Mouse (Mus musculus): ENCODE data around the gene Pde6d.

Gene Pde6d

DNA sequence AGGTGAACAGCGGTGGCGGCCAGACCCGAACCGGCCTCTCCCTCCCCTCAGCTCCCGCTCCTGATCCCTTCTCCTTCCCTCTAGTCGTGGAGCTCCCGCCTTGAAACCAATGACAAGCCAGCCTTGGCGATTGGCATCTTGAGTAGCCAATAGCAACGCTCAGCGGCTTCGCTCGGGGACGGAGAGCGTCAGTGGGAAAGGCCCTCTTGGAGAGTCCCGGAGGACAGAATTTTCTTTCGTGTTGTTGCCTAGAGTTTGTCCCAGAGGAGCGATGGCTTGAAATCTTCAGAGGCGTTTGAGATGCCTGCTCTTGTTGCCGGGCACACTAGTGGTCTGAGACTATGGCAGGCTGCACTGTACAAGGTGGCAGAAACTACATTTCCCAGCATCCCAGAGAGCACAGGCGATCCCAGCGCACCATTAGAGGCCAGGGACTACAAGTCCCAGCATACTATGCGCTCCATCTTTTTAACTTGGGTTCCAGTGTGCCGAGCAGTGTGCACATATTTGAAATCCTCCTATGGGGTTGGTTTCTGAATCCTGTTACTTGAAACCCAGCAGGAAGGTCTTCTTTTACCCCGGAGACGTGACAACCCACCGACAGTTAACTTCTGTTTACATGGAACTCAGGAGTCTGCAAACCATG lies at the start of gene Pde6d, which contains the start of gene Cops7b:
TSS of gene Pde6d (minus strand) at position 179 of the 646 bp plus-strand sequence.
TSS of gene Cops7b (plus strand) at position 454 of the 646 bp plus-strand sequence.
- in situ Hi-C loops (cut with MboI, MseI) = loop anchor here (5.0 kb wide), 1 partner anchor 40 kb away; no protein-coding TSS in a partner anchor

DNA sequence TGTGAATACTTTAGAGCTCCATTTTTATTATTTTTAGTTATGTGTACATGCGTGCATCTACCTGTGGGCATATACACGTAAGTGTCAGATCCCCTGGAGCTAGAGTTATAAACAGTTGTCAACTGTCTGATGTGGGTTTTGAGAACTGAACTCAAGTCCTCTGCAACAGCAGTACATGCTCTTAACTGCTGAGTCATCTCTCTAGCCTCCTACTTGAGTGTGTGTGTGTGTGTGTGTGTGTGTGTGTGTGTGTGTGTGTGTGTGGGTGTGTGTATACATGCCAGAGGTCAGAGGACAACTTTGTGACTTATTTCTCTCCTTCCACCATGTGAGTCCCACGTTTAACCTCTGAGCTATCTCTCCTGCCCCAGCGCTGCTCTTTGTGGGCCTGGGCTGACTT lies 48.1 kb upstream of the Pde6d start:
- in situ Hi-C loops (cut with MboI, MseI) = no loop called here

DNA sequence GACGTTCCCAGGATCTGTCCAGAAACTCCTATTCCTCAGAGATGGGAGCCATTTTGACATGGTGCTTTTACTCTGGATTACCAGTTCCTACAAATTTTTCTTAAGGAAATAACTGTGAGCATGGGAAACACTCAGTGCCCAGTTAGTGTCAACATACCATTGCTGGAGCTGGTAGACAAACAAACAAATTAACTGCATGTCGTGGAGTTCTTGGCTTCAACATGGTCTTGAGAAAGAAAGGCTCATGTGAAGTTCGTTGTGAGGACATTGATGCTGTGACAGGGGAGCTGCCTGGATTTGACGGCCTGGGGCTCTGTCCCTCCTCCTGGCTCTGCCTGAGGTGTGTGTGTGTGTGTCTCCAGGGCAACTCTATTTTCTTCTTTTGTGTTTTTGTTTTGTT lies 47.5 kb upstream of the Pde6d start:
- in situ Hi-C loops (cut with MboI, MseI) = no loop called here

DNA sequence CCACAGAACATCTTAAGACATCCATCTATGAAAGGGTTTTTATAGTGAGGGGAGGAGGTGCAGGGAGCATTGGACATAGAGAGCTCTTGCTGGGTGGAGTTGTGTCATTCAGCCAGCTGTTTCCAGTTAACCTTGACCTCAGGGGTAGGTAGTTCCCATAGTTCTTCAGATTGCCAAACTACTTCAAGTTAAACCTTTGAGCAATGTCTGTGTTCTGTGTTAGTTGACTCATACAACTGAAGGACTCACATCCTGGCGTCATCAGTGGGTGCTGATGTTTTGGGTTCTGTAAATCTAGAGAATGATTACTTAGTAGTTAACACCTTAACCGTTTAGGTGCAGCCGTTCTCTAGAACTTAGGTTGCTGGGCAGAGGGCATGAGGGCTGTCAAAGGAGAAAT lies 45.8 kb upstream of the Pde6d start:
- in situ Hi-C loops (cut with MboI, MseI) = no loop called here

DNA sequence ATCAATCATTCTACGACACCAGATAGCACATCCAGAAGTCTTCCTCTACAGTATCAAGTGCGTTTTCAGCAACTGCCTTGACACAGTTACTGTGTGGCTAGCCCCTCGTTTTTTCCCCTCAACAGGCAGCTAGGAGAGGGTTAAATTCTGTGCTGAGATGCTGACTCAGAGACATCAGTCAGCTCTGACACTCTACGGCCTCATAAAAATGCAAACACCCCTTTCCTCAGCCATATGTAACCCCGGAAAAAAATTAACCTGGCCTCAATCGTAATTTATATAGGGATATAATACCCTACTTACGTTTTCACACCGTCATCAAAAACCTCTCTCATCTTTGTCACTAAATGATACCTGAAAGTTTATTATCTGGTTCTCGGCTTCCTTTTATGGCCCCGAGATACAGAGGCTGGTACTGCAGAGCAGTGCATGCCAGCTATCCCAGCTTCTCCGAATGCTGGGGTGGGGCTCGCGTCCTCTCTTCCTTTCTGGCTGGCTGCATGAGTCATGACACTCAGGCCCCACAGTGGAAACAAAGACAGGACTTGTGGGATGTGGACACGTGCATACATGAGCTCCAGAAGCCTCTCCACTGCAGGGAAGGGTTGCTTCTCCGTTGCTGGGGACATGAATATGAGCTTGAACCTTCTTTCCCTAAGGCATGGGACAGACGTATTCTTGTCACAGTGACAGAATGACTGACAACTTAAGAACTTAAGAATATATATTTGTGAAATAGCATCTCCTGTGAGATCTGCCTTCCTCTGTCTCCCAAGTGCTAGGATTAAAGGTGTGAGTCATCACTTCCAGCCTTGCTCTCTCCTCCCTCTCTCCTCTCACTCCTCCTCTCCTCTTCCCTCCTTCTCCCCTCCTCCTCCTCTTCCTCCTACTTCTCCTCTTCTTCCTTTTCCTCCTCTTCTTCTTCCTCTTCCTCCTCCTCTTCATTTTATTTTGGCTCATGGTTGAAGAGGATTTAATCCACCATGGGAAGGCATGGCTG lies 40.9 kb upstream of the Pde6d start:
- in situ Hi-C loops (cut with MboI, MseI) = no loop called here

DNA sequence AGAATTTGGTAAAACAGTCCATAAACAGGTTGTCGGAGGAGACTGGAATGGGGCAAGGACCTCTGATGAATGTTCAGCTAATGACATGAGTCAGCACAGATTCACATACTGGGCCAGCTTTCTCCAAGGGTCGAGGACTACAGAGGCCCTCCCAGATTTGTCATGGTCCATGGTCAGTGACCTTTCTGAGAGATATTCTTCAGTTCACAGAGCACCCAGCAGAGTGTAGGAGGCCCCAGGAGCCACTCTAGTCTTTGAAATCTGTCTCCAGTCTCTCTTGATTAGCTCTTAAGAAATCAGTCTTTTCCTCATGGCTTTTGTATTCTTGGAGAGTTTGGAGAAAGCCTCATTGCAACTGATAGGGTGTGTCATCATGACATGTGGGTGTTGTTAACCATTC lies 39.9 kb upstream of the Pde6d start:
- in situ Hi-C loops (cut with MboI, MseI) = no loop called here

DNA sequence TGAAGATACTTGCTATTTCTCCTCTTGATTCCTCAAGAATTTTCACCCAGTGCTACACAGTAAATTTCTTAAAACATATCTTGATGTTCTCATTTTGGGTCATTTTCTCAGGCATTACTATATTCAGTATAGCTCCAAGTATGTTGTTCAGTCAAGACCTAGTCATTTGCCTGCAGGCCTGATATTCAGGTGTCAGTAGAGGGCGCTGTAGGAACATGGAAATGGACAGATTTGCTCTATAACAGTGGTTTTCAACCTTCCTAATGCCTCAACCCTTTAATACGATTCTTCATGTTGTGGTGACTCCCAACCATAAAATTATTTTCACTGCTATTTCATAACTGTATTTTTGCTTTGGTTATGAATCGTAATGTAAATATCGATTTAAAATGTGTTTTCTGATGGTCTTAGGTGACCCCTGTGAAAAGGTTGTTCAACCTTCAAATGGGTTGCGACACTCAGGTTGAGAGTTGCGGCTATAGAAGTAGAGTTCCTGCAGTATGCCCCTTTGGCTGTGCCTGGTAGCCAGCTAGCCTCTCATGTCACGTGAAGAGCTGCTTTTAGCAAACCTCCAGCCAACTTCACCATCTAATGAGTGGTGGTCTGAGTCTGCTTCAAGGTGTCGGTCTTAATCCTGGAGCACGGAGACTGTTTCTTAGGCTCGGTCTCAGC lies 36.2 kb upstream of the Pde6d start:
- in situ Hi-C loops (cut with MboI, MseI) = no loop called here

DNA sequence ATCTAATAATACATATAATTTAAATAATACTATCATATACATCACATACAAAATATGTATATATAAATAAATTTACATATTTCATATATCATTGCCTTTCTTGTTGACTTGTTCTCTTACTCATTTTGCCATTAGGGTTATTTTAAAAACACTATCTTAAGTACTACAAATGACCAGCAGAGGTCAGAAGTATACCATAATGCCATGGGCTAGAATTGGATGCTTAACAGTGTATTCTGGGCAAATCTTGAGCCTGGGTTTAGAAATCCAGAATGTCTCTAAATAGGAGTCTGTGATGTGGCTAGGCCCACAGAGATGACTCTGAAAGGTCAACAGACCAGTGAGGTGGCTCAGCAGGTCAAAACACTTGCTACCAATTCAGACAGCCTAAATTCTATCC lies 31.8 kb upstream of the Pde6d start:
- in situ Hi-C loops (cut with MboI, MseI) = no loop called here

DNA sequence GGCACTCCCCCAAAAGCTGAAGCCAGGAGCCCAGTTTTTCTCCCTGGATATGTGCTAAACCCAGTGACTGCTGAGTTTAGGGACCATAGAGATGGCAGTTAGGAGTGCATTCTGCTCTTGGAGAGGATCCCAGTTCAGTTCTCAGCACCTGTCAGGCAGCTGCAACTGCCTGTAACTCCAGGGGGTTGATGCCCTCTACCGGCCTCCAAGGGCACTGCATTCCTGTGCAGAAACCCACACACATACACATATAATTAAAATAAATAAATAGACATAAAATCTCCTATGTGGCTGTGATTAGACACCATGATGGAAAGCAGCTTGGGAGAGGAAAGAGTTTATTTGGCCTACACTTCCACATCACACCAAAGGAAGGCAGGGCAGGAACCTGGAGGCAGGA lies 29.7 kb upstream of the Pde6d start:
- in situ Hi-C loops (cut with MboI, MseI) = no loop called here

DNA sequence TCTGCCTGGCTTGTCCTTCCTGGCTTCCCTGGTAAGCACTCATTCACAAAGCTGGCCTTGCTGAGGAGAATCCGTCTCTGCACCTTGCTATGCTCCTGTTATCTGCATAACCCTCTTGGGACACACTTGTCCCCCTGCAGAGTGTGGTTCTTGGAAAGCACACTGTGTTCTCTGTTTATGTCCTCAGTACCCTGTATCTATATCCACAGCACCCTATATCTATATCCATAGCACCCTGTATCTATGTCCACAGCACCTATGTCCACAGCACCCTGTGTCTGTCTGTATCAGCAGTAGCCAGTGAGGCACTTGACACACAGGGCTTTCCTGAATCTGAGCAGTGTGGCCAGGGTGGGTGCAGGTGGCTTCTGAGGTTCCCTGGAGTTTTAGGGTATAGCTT lies 28.5 kb upstream of the Pde6d start:
- in situ Hi-C loops (cut with MboI, MseI) = no loop called here

DNA sequence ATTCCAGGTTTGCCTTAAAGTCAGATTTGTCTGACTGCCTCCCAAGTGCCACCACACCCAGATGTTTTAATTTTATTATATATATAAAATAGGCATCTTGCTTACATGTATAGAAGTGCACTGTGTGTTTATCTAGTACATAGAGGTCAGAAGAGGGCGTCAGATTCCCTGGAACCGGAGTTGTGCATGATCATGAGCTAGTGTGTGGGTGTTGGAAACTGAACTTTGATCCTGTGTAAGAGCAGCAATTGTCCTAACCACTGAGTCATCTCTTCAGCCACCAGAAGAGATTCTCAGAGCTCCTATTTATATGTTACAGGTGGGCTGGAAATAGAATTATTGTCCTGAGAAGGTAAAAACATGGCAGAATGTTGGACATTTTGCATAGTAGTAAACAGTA lies 17.7 kb upstream of the Pde6d start:
- in situ Hi-C loops (cut with MboI, MseI) = no loop called here

DNA sequence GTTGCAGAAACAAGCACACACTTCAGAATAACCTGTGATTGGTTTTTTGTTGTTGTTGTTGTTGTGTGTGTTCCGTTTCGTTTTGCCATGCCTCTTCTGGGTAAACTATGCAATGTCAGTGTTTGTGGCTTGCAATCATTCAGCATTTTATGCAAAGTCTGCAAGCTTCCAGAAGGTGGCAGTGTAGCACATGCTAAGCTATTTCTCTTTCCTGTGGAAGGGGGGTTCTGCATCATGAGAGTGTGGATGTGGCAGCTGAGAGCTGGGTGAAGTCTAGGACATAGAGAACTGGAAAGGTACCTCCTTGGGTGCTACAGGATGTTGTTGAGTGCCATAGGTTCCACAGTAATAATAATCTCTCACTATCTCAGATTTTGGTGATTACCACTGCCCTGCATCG lies 16.1 kb upstream of the Pde6d start:
- in situ Hi-C loops (cut with MboI, MseI) = no loop called here

DNA sequence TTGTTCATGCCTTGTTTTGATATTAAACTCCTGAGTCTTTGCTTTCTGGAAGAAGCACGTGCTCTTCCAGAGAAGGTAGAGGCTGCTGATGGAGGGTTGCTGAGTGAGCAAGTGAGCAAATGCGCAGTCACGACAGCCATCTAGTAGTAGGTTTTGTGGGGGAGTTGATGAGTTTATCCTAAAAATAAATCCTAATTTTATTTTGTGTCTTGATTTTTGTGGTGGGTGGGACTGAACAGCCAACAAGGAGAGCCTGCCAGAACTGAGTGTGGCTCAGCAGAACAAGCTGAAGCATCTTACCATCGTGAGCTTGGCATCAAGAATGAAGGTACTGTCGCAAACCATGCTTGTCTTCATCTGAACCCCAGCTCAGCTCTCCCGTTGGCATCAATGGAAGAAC lies 14.1 kb upstream of the Pde6d start:
- in situ Hi-C loops (cut with MboI, MseI) = no loop called here

DNA sequence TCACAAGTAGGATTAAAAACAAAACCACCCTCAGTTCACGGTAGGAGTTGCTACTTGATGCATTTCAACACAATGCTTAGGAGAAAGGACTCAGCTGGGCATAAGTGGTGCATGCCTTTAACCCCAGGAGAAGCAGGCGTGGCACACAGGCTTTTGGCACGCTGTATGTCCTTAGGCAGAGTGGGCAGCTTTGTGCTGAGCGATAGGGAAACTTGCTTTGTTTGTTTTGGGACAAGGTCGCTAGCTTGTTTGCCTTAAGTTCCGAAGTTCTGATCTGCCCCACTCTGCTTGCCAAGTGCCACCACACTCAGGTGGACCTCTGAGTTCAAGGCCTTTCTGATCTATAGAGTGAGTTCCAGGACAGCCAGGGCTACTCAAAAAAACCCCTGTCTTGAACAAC lies 12.9 kb upstream of the Pde6d start:
- in situ Hi-C loops (cut with MboI, MseI) = no loop called here

DNA sequence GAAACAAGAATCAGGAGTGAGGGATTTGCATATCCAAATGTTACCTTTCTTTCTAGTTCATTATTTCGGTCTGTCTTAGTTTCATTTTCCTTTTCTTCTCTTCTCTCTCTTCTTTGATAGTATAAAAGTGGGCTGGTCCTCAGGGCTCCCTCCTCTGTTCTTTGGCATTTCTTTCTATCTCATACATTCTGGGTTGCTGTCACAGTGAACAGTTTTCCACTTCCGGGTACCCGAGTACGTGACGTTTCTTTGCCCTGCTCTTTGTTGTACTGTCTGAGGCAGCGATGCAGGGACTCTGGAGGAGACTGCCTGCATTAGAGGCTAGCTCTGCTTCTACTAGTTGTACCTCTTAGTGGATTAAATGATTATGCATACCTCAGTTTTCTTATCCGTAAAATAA lies 12.1 kb upstream of the Pde6d start:
- in situ Hi-C loops (cut with MboI, MseI) = no loop called here

DNA sequence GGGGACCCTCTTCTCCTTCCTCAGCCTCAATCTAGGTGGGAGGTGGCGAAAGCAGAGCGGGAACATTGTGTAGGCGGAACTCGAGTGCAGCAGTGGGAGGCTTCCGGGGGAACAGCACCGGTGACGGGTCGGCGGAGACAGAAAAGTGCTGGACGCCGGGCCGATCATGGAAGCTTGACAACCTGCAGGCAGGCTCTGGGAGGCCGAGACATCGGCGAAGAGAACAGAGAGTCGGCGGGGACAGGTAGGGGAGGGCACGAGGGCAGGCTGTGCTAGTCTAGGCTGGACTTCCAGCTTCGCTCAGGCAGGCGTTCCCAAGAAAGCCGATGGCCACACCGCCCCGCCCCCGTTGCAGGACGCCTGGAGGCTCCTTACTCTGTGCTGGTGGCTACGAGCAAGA lies 4.6 kb upstream of the Pde6d start:
- in situ Hi-C loops (cut with MboI, MseI) = no loop called here

DNA sequence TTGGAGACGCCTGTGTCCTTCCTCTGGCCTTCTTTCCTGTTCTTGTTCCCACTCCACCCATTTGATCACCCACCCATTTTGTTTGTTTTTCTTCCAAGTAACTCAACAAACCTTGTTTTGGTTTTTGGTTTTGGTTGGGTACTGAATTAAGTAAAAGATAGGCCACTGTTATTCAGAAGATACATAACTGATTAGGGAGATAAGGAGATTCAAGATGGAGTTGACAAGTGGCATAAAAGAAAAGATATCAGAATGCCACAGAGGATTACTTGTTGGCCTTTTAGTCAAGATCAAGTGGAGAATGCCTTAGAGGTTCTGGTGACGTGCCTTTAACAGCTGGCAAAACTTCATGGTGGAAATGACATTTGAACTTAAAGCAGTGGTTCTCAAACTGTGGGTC lies 1.3 kb upstream of the Pde6d start:
- in situ Hi-C loops (cut with MboI, MseI) = loop anchor here (5.0 kb wide), 1 partner anchor 41 kb away; no protein-coding TSS in a partner anchor

DNA sequence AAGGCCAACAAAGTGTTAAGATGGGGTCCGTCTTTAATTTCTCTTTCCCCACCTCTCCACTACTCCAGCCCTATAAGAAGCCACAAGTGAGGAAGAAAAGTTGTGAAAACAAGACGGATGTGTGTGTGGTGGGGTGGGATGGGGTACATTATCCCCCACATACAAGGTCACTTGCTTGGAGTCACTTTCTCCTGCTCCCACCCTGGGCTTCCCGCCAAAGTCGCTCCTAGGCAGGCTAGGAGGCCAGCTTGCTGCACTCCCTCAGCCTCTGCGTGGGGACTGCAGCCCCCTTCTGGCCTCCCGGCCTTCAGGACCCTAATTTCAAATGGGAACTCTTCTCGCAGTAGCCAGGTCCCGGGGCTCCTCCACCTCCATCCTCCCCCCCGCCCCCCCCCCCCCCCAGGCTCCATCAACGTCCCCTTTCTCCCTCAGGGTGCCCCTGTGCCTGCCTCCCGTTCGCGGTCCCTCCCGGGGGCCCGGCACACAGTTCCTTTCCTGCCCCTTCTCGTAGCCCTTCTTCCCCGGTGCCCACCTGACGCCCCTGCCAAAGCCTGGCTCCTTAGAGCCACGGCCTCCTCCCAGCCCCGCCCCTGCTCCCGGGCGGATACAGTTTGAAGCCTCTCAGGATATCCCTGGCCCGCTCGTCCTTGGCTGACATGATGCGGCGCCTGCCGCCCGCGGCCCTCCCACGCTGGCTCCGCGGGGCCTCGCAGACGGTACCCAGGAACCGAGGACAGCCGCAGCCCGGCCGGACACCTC lies 558 bp downstream of the Pde6d start:
- in situ Hi-C loops (cut with MboI, MseI) = loop anchor here (5.0 kb wide), 1 partner anchor 40 kb away; no protein-coding TSS in a partner anchor

DNA sequence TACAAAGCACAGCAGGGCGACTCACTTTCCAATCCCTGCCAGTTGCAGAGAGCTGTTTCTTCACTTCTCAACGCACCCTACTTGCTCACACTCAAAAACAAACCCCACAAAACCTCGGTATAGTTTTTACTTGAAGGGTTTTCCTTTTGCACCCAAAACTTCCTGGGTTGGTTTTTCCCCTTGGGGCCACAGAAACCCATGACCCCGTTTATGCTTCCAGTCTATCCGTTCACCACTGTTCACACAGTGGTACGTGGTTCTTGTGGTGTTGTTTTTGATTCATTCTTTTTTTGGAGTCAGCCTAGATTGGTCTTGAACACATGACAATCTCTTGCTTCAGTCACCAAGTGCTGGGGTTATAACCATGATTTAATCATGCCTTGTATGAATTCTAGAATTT lies 2.0 kb downstream of the Pde6d start:
- in situ Hi-C loops (cut with MboI, MseI) = loop anchor here (5.0 kb wide), 1 partner anchor 38 kb away; no protein-coding TSS in a partner anchor

DNA sequence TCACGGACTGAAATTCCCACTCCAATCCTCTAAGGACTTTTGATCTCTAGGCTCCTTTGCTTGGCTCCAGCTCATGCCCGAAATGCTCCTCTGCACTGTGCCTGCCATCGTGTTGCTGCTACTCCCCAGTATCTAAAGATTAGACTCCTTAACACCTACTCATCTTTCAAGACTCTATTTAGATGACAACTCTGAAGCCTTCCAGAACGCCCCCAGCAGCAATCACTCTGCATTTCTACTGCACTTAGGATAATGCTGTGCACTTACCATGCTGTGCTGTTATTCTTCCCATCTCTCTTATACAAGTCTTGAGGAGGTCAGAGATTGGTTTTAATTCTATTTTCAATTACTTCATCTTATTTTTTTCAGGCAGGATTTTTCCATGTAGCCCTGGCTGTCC lies 10.5 kb downstream of the Pde6d start:
- in situ Hi-C loops (cut with MboI, MseI) = no loop called here

DNA sequence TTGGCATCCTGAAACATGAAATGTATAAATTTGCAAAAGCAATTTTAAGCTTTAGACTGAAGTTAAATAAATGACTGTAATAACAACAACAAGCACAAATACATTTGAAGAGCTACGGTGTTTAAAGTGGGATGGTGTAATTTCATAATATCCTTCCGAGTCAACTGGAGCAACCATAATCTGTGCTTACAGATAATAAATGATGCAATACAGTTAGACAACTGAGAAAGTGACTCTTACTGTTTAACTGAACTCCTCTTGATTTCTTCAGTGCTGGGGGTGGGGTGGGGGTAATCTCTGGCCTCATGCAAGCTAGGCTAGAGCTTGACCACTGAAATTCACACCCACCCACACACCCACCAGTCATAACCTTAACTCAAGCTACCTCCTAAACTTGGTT lies 11.0 kb downstream of the Pde6d start:
- in situ Hi-C loops (cut with MboI, MseI) = no loop called here
